Mouse (Mus musculus) Patski (cell line): ENCODE measurements around the gene Ints2. TPM values are rescaled to one million over a fixed set of nuclear protein-coding genes. Genes with fewer than 3 reads are reported as not detected.
A peak's percentile ranks its signal among the peaks of the same experiment; 100 is the strongest.
"Not testable (repeated sequence)": the region's sequence is repeated elsewhere in the genome, so short reads cannot be mapped to it uniquely, and the experiment has no call there.

Experiments
- ATAC-seq: fragments of 100-300 bp; one replicate; pipeline ENCODE4 v1.8.0; 2021
- CTCF ChIA-PET: fragments of 350-600 bp; sonication (Branson Sonifier 250); formaldehyde crosslinking; loops from one replicate; lab custom pipeline; 2022; ENCODE audit warnings: inconsistent platforms; lab: Charles Lee
- POLR2A ChIA-PET: fragments of 350-600 bp; sonication (Branson Sonifier 250); formaldehyde crosslinking; loops from one replicate; lab custom pipeline; 2022; ENCODE audit warnings: antibody characterized with exemption, inconsistent platforms; lab: Charles Lee
- DNase-seq: peaks from one replicate; pipeline ENCODE4 v3.0.0-alpha.2; 2011; ENCODE audit warnings: low read depth, low spot score
- H3K27me3 ChIP-seq: fragments of 371-371 bp; one replicate; pipeline ENCODE4 v1.5.1; 2021
- CTCF ChIP-seq: fragments of 100-300 bp; IDR thresholded peaks from one replicate; pipeline ENCODE4 v1.5.1; 2021
- in situ Hi-C: fragments of 300-500 bp; cut with MboI; formaldehyde crosslinking; loops from 3 replicates; pipeline ENCODE4 v1.11.1; 2018; ENCODE audit warnings: low pct_unique_long_range_greater_than_20kb, mixed read lengths
- polyA plus RNA-seq: library from polyadenylated mRNA; unstranded; gene quantifications from one replicate; pipeline ENCODE4 v1.2.3, GENCODE M21; 2021

Ints2 gene
- polyA plus RNA-seq, 1 experiment from 2014 or later = 21.2 TPM

DNA sequence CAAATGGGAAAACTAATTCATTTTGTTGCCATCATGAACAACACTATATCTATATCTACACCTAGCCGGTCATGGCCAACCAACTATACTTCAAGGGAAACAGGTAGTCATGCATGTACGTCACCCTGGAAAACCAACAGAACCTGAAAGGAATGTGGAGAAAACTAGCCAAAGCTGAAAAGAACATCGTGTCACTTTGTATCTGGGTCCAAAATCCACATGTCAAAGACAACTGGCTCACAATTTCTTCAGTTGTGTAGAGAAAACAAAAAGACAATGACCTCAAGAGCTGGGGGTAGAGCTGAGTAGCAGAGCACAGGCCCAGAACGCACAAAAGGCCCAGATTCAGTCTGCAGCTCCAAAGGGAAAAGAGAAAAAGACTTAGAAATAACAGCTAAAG lies 31.6 kb downstream of the Ints2 start:
- TF ChIP-seq CTCF = no peak
- CTCF ChIA-PET = no interaction called here
- no peak for DNase-seq

DNA sequence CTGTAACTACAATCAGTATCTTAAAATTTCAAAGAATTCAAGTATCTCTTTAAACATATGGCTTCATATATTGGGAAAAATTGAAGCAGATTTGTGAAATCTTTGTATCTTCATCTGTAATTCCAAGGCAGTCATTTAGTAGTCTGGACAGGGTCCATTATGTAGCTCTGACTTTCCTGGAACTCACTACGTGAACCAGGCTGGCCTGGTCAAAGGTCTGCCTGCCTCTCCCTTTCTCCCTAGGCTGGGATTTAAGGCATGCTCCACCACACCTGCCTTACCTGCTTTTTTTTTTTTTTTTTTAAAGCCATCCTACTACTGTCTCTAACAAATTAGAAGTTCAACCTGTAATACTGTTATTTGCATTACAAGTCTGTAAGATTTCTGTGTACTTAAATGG lies 45.6 kb downstream of the Ints2 start:
- in situ Hi-C loops = loop anchor here (25.0 kb wide), 1 partner anchor 450 kb away; no protein-coding TSS in a partner anchor
- CTCF ChIA-PET = interaction anchor here (0.7 kb wide), 1 partner anchor 10 kb away, joined by 3 read pairs; no protein-coding TSS in a partner anchor
- ATAC-seq (no peak), DNase-seq (no peak)
- POLR2A ChIA-PET = no interaction called here
- no peak for TF ChIP-seq CTCF
- H3K27me3 ChIP-seq = no peaks in the 10 kb centered on the region

More for the DNA sequence above, 31.6 kb downstream of the Ints2 start:
- H3K27me3 ChIP-seq = no peaks in the 10 kb centered on the region
- POLR2A ChIA-PET = no interaction called here
- in situ Hi-C loops = no loop called here
- no peak for ATAC-seq

DNA sequence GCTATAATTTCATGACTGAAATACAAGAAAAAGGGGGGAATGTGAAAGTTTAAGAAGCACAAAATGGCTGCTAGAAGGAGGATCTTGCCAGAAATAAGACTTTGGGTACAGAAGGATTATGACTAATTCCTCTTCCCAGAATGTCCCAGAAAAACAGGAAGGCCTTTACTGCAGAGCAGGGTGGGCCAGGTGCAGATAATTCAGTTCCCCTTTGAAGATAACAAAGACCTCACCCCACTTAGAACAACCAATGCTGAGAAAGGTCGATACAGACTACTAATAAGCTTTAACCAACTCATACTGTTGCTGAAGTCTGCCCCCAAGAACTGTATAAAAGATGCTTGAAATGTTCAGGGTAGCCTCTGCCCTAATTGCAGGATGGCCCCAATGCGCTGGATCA lies 48.3 kb downstream of the Ints2 start:
- ChIA-PET POLR2A (interaction anchor here (0.6 kb wide), 1 partner anchor 412 kb away, joined by 4 read pairs; no protein-coding TSS in a partner anchor), CTCF (no interaction called here)
- DNase-seq (no peak), ATAC-seq (no peak)
- in situ Hi-C loops = loop anchor here (25.0 kb wide), 1 partner anchor 453 kb away; no protein-coding TSS in a partner anchor
- H3K27me3 ChIP-seq = no peaks in the 10 kb centered on the region
- no peak for TF ChIP-seq CTCF

DNA sequence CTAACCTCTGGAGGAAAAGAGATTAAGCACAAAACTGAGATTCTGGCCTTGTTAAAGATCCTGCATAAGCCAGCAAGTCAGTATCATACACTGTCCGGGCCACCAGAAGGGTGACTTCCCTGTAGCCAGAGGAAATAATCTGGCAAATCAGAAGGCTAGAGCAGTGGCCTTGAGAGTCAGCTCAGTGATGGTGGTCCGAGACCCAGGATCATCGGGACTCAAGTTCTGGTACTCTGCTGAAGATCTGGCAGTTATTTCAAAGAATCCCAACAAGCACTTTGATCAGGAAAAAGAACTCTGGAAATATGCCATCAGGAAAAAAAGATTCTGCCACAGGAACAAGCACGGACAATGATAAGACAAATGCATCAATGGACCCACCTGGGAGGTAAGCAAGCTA lies 51.5 kb downstream of the Ints2 start:
- in situ Hi-C loops = loop anchor here (25.0 kb wide), 1 partner anchor 456 kb away; no protein-coding TSS in a partner anchor
- POLR2A ChIA-PET = no interaction called here
- DNase-seq = no peak
- ATAC-seq = no peak
- H3K27me3 ChIP-seq = no peaks in the 10 kb centered on the region
- CTCF ChIA-PET = interaction anchor here (1.4 kb wide), 1 partner anchor 16 kb away, joined by 3 read pairs; no protein-coding TSS in a partner anchor
- no peak for TF ChIP-seq CTCF

DNA sequence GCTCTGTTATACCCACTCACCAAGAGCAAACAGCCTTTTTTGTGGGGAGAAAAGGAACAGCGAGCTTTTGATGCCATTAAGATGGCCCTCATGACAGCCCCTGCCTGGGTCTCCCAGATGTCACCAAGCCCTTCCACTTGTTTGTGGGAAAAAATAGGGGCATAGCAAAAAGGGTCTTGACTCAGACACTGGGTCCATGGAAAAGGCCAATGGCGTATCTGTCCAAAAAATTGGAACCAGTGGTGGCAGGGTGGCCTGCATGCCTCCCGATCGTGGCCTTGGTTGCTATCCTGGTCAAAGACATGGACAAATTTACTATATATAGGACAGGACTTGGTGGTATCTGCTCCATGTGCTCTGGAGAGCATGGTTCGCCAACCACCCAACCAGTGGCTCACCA lies 52.3 kb downstream of the Ints2 start:
- CTCF ChIA-PET = no interaction called here
- ATAC-seq = no peak
- POLR2A ChIA-PET = no interaction called here
- no peak for TF ChIP-seq CTCF
- in situ Hi-C loops = loop anchor here (25.0 kb wide), 1 partner anchor 457 kb away; no protein-coding TSS in a partner anchor
- no peak for DNase-seq
- no peaks in the 10 kb centered on the region for H3K27me3 ChIP-seq

DNA sequence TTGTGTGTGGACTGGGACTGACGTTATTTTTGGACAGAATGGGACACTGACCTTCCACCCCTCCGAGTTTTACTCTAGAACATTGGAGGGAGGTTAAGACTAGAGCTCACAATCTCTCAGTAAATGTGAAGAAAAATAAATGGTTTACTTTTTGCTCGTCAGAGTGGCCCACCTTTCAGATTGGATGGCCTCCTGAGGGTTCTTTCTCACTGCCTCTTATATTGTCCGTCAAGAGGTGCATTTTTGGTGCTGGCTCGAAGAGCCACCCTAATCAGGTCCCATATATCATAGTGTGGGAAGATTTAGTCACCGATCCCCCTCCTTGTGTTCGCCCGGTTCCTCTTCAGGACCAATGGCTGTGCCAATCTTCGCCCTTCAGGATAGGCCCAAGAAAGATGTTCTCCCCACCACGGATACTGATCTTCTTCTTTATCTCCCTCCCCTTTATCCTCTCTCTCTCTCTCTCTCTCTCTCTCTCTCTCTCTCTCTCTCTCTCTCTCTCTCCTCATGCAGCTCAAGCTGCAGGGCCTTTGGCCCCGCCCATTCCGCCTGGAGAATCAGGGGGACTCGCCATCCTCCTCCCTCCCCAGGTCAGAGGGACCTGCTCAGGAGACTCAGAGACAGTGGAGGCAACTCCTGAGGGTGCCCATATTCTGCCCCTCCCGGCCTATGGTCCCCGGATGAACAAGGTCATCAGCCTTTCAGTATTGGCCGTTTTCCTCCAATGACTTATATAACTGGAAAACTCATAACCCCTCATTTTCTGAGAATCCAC lies 55.3 kb downstream of the Ints2 start:
- ATAC-seq (no peak), DNase-seq (no peak)
- CTCF ChIA-PET = no interaction called here
- H3K27me3 ChIP-seq = no peaks in the 10 kb centered on the region
- POLR2A ChIA-PET = interaction anchor here (0.7 kb wide), 1 partner anchor 167 kb away, joined by 4 read pairs; no protein-coding TSS in a partner anchor
- no peak for TF ChIP-seq CTCF
- in situ Hi-C loops = loop anchor here (25.0 kb wide), 1 partner anchor 460 kb away; no protein-coding TSS in a partner anchor

DNA sequence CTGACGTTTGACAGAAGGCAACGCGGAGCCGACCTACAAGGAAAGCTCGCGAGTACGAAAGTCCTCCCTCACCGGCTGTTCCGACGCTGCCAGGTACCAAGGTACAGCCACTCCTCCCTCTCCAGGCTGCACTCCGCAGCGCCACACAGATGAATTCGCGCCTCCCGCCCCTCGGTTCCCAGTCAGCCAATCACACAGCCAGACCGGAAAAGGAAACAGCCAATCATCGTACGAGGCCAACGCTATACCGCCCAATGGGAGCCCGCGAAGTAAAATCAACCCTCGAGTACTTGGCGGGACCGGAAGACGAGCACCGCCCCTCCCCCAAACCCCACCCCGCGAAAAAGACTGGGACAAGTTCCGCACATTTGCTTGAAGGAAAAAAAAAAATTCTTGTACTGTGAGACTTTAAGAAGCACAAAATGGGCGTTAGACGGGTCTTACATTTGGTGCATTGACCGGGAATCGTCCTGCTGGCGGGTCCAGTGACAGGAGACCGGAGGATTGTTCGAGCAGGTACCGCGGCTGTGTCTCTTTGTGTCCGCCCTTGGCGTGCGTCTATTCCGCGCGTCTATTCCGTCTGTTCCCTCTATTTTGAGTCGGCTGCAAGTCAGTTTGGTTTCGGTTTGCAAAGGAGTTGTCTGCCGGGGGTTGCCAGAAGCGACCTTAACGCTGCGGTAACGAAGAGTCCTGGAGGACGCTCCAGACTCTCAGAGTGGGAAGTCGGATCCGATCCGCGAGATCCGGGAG lies 56.2 kb downstream of the Ints2 start, which contains the start of gene Brip1:
Brip1 (minus strand) TSS at position 157 of the 750 bp plus-strand sequence.
- H3K27me3 ChIP-seq = no peaks in the 10 kb centered on the region
- TF ChIP-seq CTCF = no peak
- DNase-seq (peak; percentile 84), ATAC-seq (peak; percentile 96)
- POLR2A ChIA-PET = no interaction called here
- in situ Hi-C loops = loop anchor here (25.0 kb wide), 1 partner anchor 461 kb away; no protein-coding TSS in a partner anchor
- CTCF ChIA-PET = no interaction called here

DNA sequence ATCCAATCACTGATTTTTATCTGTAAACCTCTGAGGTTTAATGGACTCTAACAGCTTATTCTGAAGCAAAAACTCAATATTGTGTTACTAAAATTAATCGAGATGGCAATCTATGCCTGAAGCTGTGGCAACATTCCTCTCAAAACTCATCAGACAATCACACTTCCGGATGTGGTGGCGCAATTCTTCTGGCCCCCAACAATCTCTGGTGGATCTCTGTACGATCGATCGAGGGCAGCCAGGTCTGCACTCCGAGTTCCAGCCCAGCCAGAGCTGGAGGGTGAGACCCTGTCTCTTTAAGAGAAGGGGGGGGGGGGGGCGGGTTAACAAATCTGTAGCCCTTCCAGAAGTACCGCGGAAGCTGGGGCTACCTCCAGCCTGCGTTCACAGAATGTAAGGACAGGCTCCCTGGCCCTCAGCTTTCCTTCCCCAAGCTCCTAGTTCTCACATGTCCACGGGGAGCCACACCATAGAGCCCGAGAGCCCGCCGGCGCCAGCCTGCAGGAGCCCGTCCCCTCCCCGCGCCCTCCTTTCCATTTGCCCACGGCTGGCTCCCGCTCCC lies 56.8 kb downstream of the Ints2 start:
- H3K27me3 ChIP-seq = no peaks in the 10 kb centered on the region
- POLR2A ChIA-PET = interaction anchor here (0.6 kb wide), 1 partner anchor 148 kb away, joined by 6 read pairs; no protein-coding TSS in a partner anchor
- ATAC-seq = peak; percentile 31
- TF ChIP-seq CTCF = no peak
- in situ Hi-C loops = loop anchor here (25.0 kb wide), 1 partner anchor 462 kb away; no protein-coding TSS in a partner anchor
- no peak for DNase-seq
- CTCF ChIA-PET = no interaction called here

DNA sequence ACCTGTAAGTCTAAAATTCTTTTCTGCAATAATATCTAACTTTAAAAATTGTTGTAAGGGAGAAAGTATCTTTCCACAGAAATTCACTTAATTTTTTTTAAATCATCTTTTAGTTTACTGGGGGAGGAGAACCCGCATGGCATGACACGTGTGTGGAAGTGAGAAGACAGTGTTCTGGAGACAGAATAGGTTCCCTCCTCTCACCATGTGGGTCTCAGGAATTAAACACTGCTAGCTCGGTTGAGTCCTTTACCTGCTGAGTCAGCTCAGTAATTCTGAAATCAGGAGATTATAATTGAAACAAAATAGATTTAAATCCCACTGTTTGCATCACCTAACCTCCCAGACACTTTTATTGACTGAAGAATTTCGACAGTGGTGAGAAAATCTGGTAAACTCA lies 57.6 kb downstream of the Ints2 start:
- DNase-seq = no peak
- no peak for TF ChIP-seq CTCF
- ChIA-PET CTCF (interaction anchor here (0.9 kb wide), 1 partner anchor 41 kb away, joined by 3 read pairs; no protein-coding TSS in a partner anchor), POLR2A (interaction anchor here (0.6 kb wide), 1 partner anchor 149 kb away, joined by 6 read pairs; no protein-coding TSS in a partner anchor)
- ATAC-seq = no peak
- H3K27me3 ChIP-seq = no peaks in the 10 kb centered on the region
- in situ Hi-C loops = loop anchor here (25.0 kb wide), 1 partner anchor 463 kb away; no protein-coding TSS in a partner anchor

DNA sequence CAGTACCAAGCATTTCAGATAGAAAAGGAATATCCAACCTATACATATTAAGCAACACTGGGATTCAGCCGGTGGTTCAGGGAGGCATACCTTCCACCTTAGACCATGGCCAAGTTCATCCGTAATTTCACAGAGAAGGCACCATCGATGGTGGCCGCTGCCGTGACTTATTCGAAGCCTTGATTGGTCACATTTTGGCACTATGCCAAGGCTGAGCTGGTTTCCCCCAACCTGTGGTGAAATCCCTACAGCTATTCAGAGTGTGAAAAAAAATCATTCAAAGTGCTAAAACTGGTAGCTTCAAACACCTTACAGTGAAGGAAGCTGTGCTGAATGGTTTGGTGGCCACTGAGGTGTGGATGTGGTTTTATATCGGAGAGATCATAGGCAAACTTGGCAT lies 72.2 kb downstream of the Ints2 start:
- POLR2A ChIA-PET = interaction anchor here (0.6 kb wide), 1 partner anchor 341 kb away, joined by 3 read pairs; no protein-coding TSS in a partner anchor
- ATAC-seq, H3K27me3 ChIP-seq, DNase-seq, in situ Hi-C loops: not testable (repeated sequence)
- CTCF ChIA-PET = interaction anchor here (1.5 kb wide), 1 partner anchor 33 kb away, joined by 3 read pairs; no protein-coding TSS in a partner anchor
